Mouse (Mus musculus) liver (tissue): Measurements from ENCODE around the gene Slc38a7.
A peak's percentile ranks its signal among the peaks of the same experiment; 100 is the strongest.
"Not testable (repeated sequence)": the region's sequence is repeated elsewhere in the genome, so short reads cannot be mapped to it uniquely, and the experiment has no call there.

Experiments
- DNase-seq: peaks from one replicate; pipeline ENCODE4 v3.0.0-alpha.2; 2020; ENCODE audit warnings: mixed read lengths

The Slc38a7 gene

GRCm38 (mm10) chr8:95853102-95853843 is at the start of gene Slc38a7:
TSS of gene Slc38a7 (minus strand) at chr8:95853539.
- peak; percentile 64 for DNase-seq

- peak; percentile 23 for DNase-seq
These were observed 48.5 kb upstream of the Slc38a7 start for GRCm38 (mm10) chr8:95901864-95902263.

- DNase-seq, result no peak
These were observed 40.4 kb upstream of the Slc38a7 start for GRCm38 (mm10) chr8:95893701-95894100.

- DNase-seq, result peak; percentile 93
These were observed 35.2 kb upstream of the Slc38a7 start, which contains the start of gene Got2 for GRCm38 (mm10) chr8:95888285-95889136. TSS of gene Got2 (minus strand) at chr8:95888547.

- peak; percentile 87 for DNase-seq
These were observed 34.4 kb upstream of the Slc38a7 start for GRCm38 (mm10) chr8:95887578-95888284.

- DNase-seq, result no peak
These were observed 33.6 kb upstream of the Slc38a7 start for GRCm38 (mm10) chr8:95886647-95887577.

- DNase-seq, result peak; percentile 23
These were observed 32.6 kb upstream of the Slc38a7 start for GRCm38 (mm10) chr8:95885966-95886365.

- DNase-seq, result no peak
These were observed 32.0 kb upstream of the Slc38a7 start for GRCm38 (mm10) chr8:95885271-95885841.

GRCm38 (mm10) chr8:95884491-95884890 is 31.2 kb upstream of the Slc38a7 start:
- peak; percentile 13 for DNase-seq

- DNase-seq, result no peak
These were observed 28.9 kb upstream of the Slc38a7 start for GRCm38 (mm10) chr8:95882191-95882590.

- DNase-seq, result no peak
These were observed 28.2 kb upstream of the Slc38a7 start for GRCm38 (mm10) chr8:95881576-95881975.

GRCm38 (mm10) chr8:95879823-95880222 is 26.5 kb upstream of the Slc38a7 start:
- no peak for DNase-seq

GRCm38 (mm10) chr8:95878176-95878962 is 25.0 kb upstream of the Slc38a7 start:
- peak; percentile 56 for DNase-seq

- no peak for DNase-seq
These were observed 21.9 kb upstream of the Slc38a7 start for GRCm38 (mm10) chr8:95875270-95875669.

GRCm38 (mm10) chr8:95871690-95872089 is 18.4 kb upstream of the Slc38a7 start:
- no peak for DNase-seq

- not testable (repeated sequence) for DNase-seq
These were observed 11.5 kb upstream of the Slc38a7 start for GRCm38 (mm10) chr8:95864851-95865250.

GRCm38 (mm10) chr8:95863761-95864440 is 10.6 kb upstream of the Slc38a7 start:
- not testable (repeated sequence) for DNase-seq

- no peak for DNase-seq
These were observed 835 bp upstream of the Slc38a7 start for GRCm38 (mm10) chr8:95854174-95854573.

- peak; percentile 24 for DNase-seq
These were observed 1.0 kb downstream of the Slc38a7 start for GRCm38 (mm10) chr8:95852290-95852689.

- no peak for DNase-seq
These were observed 3.0 kb downstream of the Slc38a7 start for GRCm38 (mm10) chr8:95850326-95850725.
